9 mouse cellular contexts compared by ENCODE assay signal in genomic region chr3:88912585-88912984, GRCm38 (mm10). TPM values are rescaled to one million over a fixed set of nuclear protein-coding genes. Genes with fewer than 3 reads are reported as not detected.
DNase-seq lines count a peak whose midpoint lies in the region; ATAC-seq and TF ChIP-seq lines count a peak whose summit lies in the region.
"Had no signal": no experiment of that assay in that cellular context is flagged by ENCODE, and none has a peak within 500 bp of the region (broad histone marks: within the 10 kb centered on the region; RNA-seq: fewer than 3 reads in every experiment).

No protein-coding gene starts in this region.

- peak overlapping the region; percentile 85 for H3K4me2 ChIP-seq in intestine, embryonic 14.5 days (ENCODE audit: low read length)
- no peak overlapping the region for H3K4me2 ChIP-seq in intestine, postnatal 0 days (replicated peaks; ENCODE audit: low read depth)
- peak overlapping the region; percentile 71 for H3K4me2 ChIP-seq in hindbrain, embryonic 15.5 days
- peak overlapping the region; percentile 54 for H3K4me2 ChIP-seq in midbrain, embryonic 15.5 days

- no peaks in the 10 kb centered on the region for H3K27me3 ChIP-seq in intestine, embryonic 14.5 days (replicated peaks; ENCODE audit: control insufficient read depth, insufficient read depth, low read length)
- H3K27me3 ChIP-seq in intestine, postnatal 0 days (replicated peaks; ENCODE audit: control insufficient read depth, insufficient read depth, low read length): no peaks in the 10 kb centered on the region
- H3K27me3 ChIP-seq in hindbrain, embryonic 15.5 days: no peaks in the 10 kb centered on the region
- no peaks in the 10 kb centered on the region for H3K27me3 ChIP-seq in midbrain, embryonic 15.5 days (replicated peaks)

- H3K9me3 ChIP-seq in intestine, embryonic 14.5 days (ENCODE audit: control insufficient read depth, low read length): no peaks in the 10 kb centered on the region
- H3K9me3 ChIP-seq in intestine, postnatal 0 days (ENCODE audit: control insufficient read depth): no peaks in the 10 kb centered on the region
- H3K9me3 ChIP-seq in hindbrain, embryonic 15.5 days: no peaks in the 10 kb centered on the region
- H3K9me3 ChIP-seq in midbrain, embryonic 15.5 days: no peaks in the 10 kb centered on the region

- peaks cover 50% of the 10 kb centered on the region for H3K36me3 ChIP-seq in intestine, embryonic 14.5 days (ENCODE audit: control insufficient read depth, insufficient read depth, low read length)
- peaks cover 39% of the 10 kb centered on the region for H3K36me3 ChIP-seq in intestine, postnatal 0 days (ENCODE audit: control insufficient read depth, insufficient read depth)
- H3K36me3 ChIP-seq in hindbrain, embryonic 15.5 days: peaks cover 43% of the 10 kb centered on the region
- H3K36me3 ChIP-seq in midbrain, embryonic 15.5 days (replicated peaks): peaks cover 36% of the 10 kb centered on the region

- no peak for DNase-seq in intestine, embryonic 14.5 days (ENCODE audit: low spot score)
- no peak for DNase-seq in urinary bladder, postnatal 14 days (ENCODE audit: low spot score)
- no peak for DNase-seq in left cerebral cortex, adult 2 months (ENCODE audit: extremely low spot score in 1 of 2, low spot score in 2 of 2)
- no peak for DNase-seq in layer of hippocampus, postnatal 36 days
- DNase-seq: kidney, postnatal 25 days had no signal

- ATAC-seq in intestine, embryonic 14.5 days (replicated peaks; ENCODE audit: low FRiP score, low TSS enrichment, low read depth): no peak
- ATAC-seq in intestine, postnatal 0 days: no peak
- ATAC-seq in hindbrain, embryonic 15.5 days (ENCODE audit: low FRiP score, low read depth): no peak
- ATAC-seq in midbrain, embryonic 15.5 days (replicated peaks): no peak

- no peak for TF ChIP-seq CTCF in intestine, postnatal 0 days (IDR thresholded peaks at IDR 0.05; ENCODE audit: low read depth)
- no peak for TF ChIP-seq CTCF in left cerebral cortex, adult 2 months (IDR thresholded peaks at IDR 0.05)

- H3K27ac ChIP-seq in intestine, embryonic 14.5 days (ENCODE audit: low read depth): no peak overlapping the region
- H3K27ac ChIP-seq in intestine, postnatal 0 days (ENCODE audit: low read depth, low read length): no peak overlapping the region
- H3K27ac ChIP-seq in brown adipose tissue, adult 24 weeks (replicated peaks; ENCODE audit: low read depth, low read length): no peak overlapping the region
- H3K27ac ChIP-seq in hindbrain, embryonic 15.5 days (replicated peaks): no peak overlapping the region
- no peak overlapping the region for H3K27ac ChIP-seq in midbrain, embryonic 15.5 days
- H3K27ac ChIP-seq in left cerebral cortex, adult 2 months: no peak overlapping the region

- no peak overlapping the region for H3K4me3 ChIP-seq in intestine, embryonic 14.5 days (ENCODE audit: low read depth, low read length)
- H3K4me3 ChIP-seq in intestine, postnatal 0 days (ENCODE audit: low read depth, low read length): no peak overlapping the region
- H3K4me3 ChIP-seq in brown adipose tissue, adult 24 weeks (ENCODE audit: insufficient read depth, low read depth, low read length): 0 out of 2 replicates have a peak overlapping the region, but pooled peaks have one; percentile 17
- H3K4me3 ChIP-seq in hindbrain, embryonic 15.5 days: peak overlapping the region; percentile 64; the same call in 1 of the 2 replicates
- peak overlapping the region; percentile 58; the same call in 1 of the 2 replicates for H3K4me3 ChIP-seq in midbrain, embryonic 15.5 days
- no peak overlapping the region for H3K4me3 ChIP-seq in left cerebral cortex, adult 2 months

- WGBS in intestine, embryonic 14.5 days: 86% methylated on average over 7 of the region's 7 CpGs
- 89% methylated on average over 7 of the region's 7 CpGs for WGBS in intestine, postnatal 0 days
- WGBS in hindbrain, embryonic 15.5 days: 93% methylated on average over 7 of the region's 7 CpGs
- WGBS in midbrain, embryonic 15.5 days: 93% methylated on average over 7 of the region's 7 CpGs

- intact Hi-C loops in left cerebral cortex, adult 2 months (cut with DNase I): no loop called here

- peaks cover 9% of the 10 kb centered on the region for H3K4me1 ChIP-seq in intestine, embryonic 14.5 days (replicated peaks; ENCODE audit: control insufficient read depth, insufficient read depth, low read length)
- 0 out of 2 replicates have a peak, but pooled peaks cover 2% of the 10 kb centered on the region for H3K4me1 ChIP-seq in intestine, postnatal 0 days (replicated peaks; ENCODE audit: control insufficient read depth, insufficient read depth, low read length)
- no peaks in the 10 kb centered on the region for H3K4me1 ChIP-seq in brown adipose tissue, adult 24 weeks (ENCODE audit: control insufficient read depth, insufficient read depth, insufficient read length, low read length)
- peaks cover 15% of the 10 kb centered on the region for H3K4me1 ChIP-seq in hindbrain, embryonic 15.5 days (replicated peaks)
- peaks cover 16% of the 10 kb centered on the region for H3K4me1 ChIP-seq in midbrain, embryonic 15.5 days

- H3K9ac ChIP-seq in intestine, embryonic 14.5 days (ENCODE audit: low read length): no peak overlapping the region
- H3K9ac ChIP-seq in intestine, postnatal 0 days (ENCODE audit: low read depth, low read length): no peak overlapping the region
- 0 out of 2 replicates have a peak overlapping the region, but pooled peaks have one; percentile 67 for H3K9ac ChIP-seq in hindbrain, embryonic 15.5 days
- no peak overlapping the region for H3K9ac ChIP-seq in midbrain, embryonic 15.5 days

RNA-seq across cellular contexts. Expression of gene Msto1, which starts 1.2 kb away (rescaled TPM):
- 52.9 and 56.0 TPM in 2 replicates for polyA plus RNA-seq in intestine, embryonic 14.5 days (2014; fragmentation: Nextera tagmentation; extraction: Ambion mirVana)
- polyA plus RNA-seq in intestine, postnatal 0 days (2015; fragmentation: Nextera tagmentation; extraction: Ambion mirVana): 20.7 and 22.4 TPM in 2 replicates
- 6.1 and 9.3 TPM in 2 replicates for polyA plus RNA-seq in brown adipose tissue, adult 24 weeks (2012; ENCODE audit: insufficient read depth, insufficient read length, missing spikeins)
- polyA plus RNA-seq in hindbrain, embryonic 15.5 days (2015; fragmentation: Nextera tagmentation; extraction: Ambion mirVana): 47.4 and 50.6 TPM in 2 replicates
- polyA plus RNA-seq in midbrain, embryonic 15.5 days (2015; fragmentation: Nextera tagmentation; extraction: Ambion mirVana): 49.5 and 52.2 TPM in 2 replicates
- total RNA-seq in left cerebral cortex, adult 2 months (2021): 10 to 100 TPM; 20.2 TPM
- total RNA-seq in layer of hippocampus, postnatal 36 days (2021): 10 to 100 TPM; 22.0 to 22.1 TPM

RNA-seq across cellular contexts. Expression of gene Ash1l, which starts 37.8 kb away (rescaled TPM):
- polyA plus RNA-seq in intestine, embryonic 14.5 days (2014; fragmentation: Nextera tagmentation; extraction: Ambion mirVana): 21.5 and 23.1 TPM in 2 replicates
- 7.4 and 9.0 TPM in 2 replicates for polyA plus RNA-seq in intestine, postnatal 0 days (2015; fragmentation: Nextera tagmentation; extraction: Ambion mirVana)
- polyA plus RNA-seq in brown adipose tissue, adult 24 weeks (2012; ENCODE audit: insufficient read depth, insufficient read length, missing spikeins): 10.6 and 14.2 TPM in 2 replicates
- 17.5 and 19.5 TPM in 2 replicates for polyA plus RNA-seq in hindbrain, embryonic 15.5 days (2015; fragmentation: Nextera tagmentation; extraction: Ambion mirVana)
- polyA plus RNA-seq in midbrain, embryonic 15.5 days (2015; fragmentation: Nextera tagmentation; extraction: Ambion mirVana): 21.1 and 22.0 TPM in 2 replicates
- 10 to 100 TPM; 96.1 to 96.9 TPM for total RNA-seq in left cerebral cortex, adult 2 months (2021)
- total RNA-seq in layer of hippocampus, postnatal 36 days (2021): 10 to 100 TPM; 83.5 to 90.8 TPM

RNA-seq across cellular contexts. Expression of gene Dap3, which starts 38.4 kb away (rescaled TPM):
- 150 and 155 TPM in 2 replicates for polyA plus RNA-seq in intestine, embryonic 14.5 days (2014; fragmentation: Nextera tagmentation; extraction: Ambion mirVana)
- polyA plus RNA-seq in intestine, postnatal 0 days (2015; fragmentation: Nextera tagmentation; extraction: Ambion mirVana): 91.5 and 95.9 TPM in 2 replicates
- 137 and 144 TPM in 2 replicates for polyA plus RNA-seq in brown adipose tissue, adult 24 weeks (2012; ENCODE audit: insufficient read depth, insufficient read length, missing spikeins)
- 121 and 129 TPM in 2 replicates for polyA plus RNA-seq in hindbrain, embryonic 15.5 days (2015; fragmentation: Nextera tagmentation; extraction: Ambion mirVana)
- 123 and 126 TPM in 2 replicates for polyA plus RNA-seq in midbrain, embryonic 15.5 days (2015; fragmentation: Nextera tagmentation; extraction: Ambion mirVana)
- total RNA-seq in left cerebral cortex, adult 2 months (2021): 100 to 1,000 TPM in 1 of 2 experiments, 10 to 100 TPM in 1; 97.5 to 113 TPM
- 100 to 1,000 TPM; 112 to 118 TPM for total RNA-seq in layer of hippocampus, postnatal 36 days (2021)

Comparison
In these comparisons a context has a peak if more than half of its experiments do, and no peak if none do; other contexts are left out.
1. H3K4me3 ChIP-seq: peak in brown adipose tissue, adult 24 weeks (single experiment), hindbrain, embryonic 15.5 days (single experiment) and midbrain, embryonic 15.5 days (single experiment); none in intestine, embryonic 14.5 days (single experiment), intestine, postnatal 0 days (single experiment) and left cerebral cortex, adult 2 months (single experiment).